Mouse (Mus musculus): ENCODE data around the gene Adamts13. TPM values are rescaled to one million over a fixed set of nuclear protein-coding genes. Genes with fewer than 3 reads are reported as not detected.

The Adamts13 gene
- polyA plus RNA-seq, 1 experiment from 2014 or later = not detected

- Histone ChIP-seq H3K4me1 (replicated peaks; ENCODE audit: control insufficient read depth, insufficient read depth, low read length) (no peaks in the 10 kb centered on the region), H3K9ac (ENCODE audit: low read depth, low read length) (no peak overlapping the region), H3K36me3 (ENCODE audit: control insufficient read depth, insufficient read depth, low read length) (no peaks in the 10 kb centered on the region), H3K27ac (ENCODE audit: low read depth, low read length) (no peak overlapping the region), H3K4me2 (replicated peaks; ENCODE audit: low read depth, low read length) (no peak overlapping the region), H3K9me3 (ENCODE audit: control insufficient read depth, low read length) (no peaks in the 10 kb centered on the region), H3K4me3 (ENCODE audit: low read depth, low read length) (no peak overlapping the region), H3K27me3 (ENCODE audit: control insufficient read depth, insufficient read depth, low read length) (no peaks in the 10 kb centered on the region)
- no peak for DNase-seq (ENCODE audit: low spot score)
- ATAC-seq (ENCODE audit: low FRiP score) = no peak
- WGBS = 52% methylated on average over 4 of the region's 4 CpGs
Measured at GRCm38 (mm10) chr2:27058251-27058650, 85.0 kb downstream of the Adamts13 start.

GRCm38 (mm10) chr2:27058751-27059150 is 85.5 kb downstream of the Adamts13 start:
- H3K4me2 ChIP-seq (replicated peaks; ENCODE audit: low read depth, low read length) = no peak overlapping the region
- ATAC-seq (ENCODE audit: low FRiP score) = no peak
- no peaks in the 10 kb centered on the region for H3K36me3 ChIP-seq (ENCODE audit: control insufficient read depth, insufficient read depth, low read length)
- no peak overlapping the region for H3K27ac ChIP-seq (ENCODE audit: low read depth, low read length)
- no peaks in the 10 kb centered on the region for H3K9me3 ChIP-seq (ENCODE audit: control insufficient read depth, low read length)
- no peak for DNase-seq (ENCODE audit: low spot score)
- 50% methylated on average over 12 of the region's 12 CpGs for WGBS
- H3K4me3 ChIP-seq (ENCODE audit: low read depth, low read length) = no peak overlapping the region
- H3K4me1 ChIP-seq (replicated peaks; ENCODE audit: control insufficient read depth, insufficient read depth, low read length) = no peaks in the 10 kb centered on the region
- H3K27me3 ChIP-seq (ENCODE audit: control insufficient read depth, insufficient read depth, low read length) = no peaks in the 10 kb centered on the region
- no peak overlapping the region for H3K9ac ChIP-seq (ENCODE audit: low read depth, low read length)

GRCm38 (mm10) chr2:27059187-27059586 is 86.0 kb downstream of the Adamts13 start:
- 92% methylated on average over 9 of the region's 9 CpGs for WGBS
- H3K27me3 ChIP-seq (ENCODE audit: control insufficient read depth, insufficient read depth, low read length) = no peaks in the 10 kb centered on the region
- DNase-seq (ENCODE audit: low spot score) = no peak
- H3K9me3 ChIP-seq (ENCODE audit: control insufficient read depth, low read length) = no peaks in the 10 kb centered on the region
- H3K27ac ChIP-seq (ENCODE audit: low read depth, low read length) = no peak overlapping the region
- no peak for ATAC-seq (ENCODE audit: low FRiP score)
- H3K9ac ChIP-seq (ENCODE audit: low read depth, low read length) = no peak overlapping the region
- no peaks in the 10 kb centered on the region for H3K36me3 ChIP-seq (ENCODE audit: control insufficient read depth, insufficient read depth, low read length)
- H3K4me3 ChIP-seq (ENCODE audit: low read depth, low read length) = no peak overlapping the region
- H3K4me2 ChIP-seq (replicated peaks; ENCODE audit: low read depth, low read length) = no peak overlapping the region
- H3K4me1 ChIP-seq (replicated peaks; ENCODE audit: control insufficient read depth, insufficient read depth, low read length) = no peaks in the 10 kb centered on the region

Other genes starting within 250 kb of the Adamts13 start
- gene Abo, start 108.4 kb upstream of the Adamts13 start, polyA plus RNA-seq (2014; fragmentation: Nextera tagmentation; extraction: Ambion mirVana) = not detected in 2 replicates
- 16.7 and 18.4 TPM in 2 replicates for gene Surf6, start 70.5 kb upstream of the Adamts13 start, polyA plus RNA-seq (2014; fragmentation: Nextera tagmentation; extraction: Ambion mirVana)
- gene Med22, start 62.7 kb upstream of the Adamts13 start, polyA plus RNA-seq (2014; fragmentation: Nextera tagmentation; extraction: Ambion mirVana) = 77.3 and 88.9 TPM in 2 replicates
- gene Rpl7a, start 62.7 kb upstream of the Adamts13 start, polyA plus RNA-seq (2014; fragmentation: Nextera tagmentation; extraction: Ambion mirVana) = 627 and 628 TPM in 2 replicates
- 44.6 and 50.7 TPM in 2 replicates for gene Surf2, start 57.0 kb upstream of the Adamts13 start, polyA plus RNA-seq (2014; fragmentation: Nextera tagmentation; extraction: Ambion mirVana)
- gene Surf1, start 56.9 kb upstream of the Adamts13 start, polyA plus RNA-seq (2014; fragmentation: Nextera tagmentation; extraction: Ambion mirVana) = 52.9 and 53.9 TPM in 2 replicates
- gene Surf4, start 39.5 kb upstream of the Adamts13 start, polyA plus RNA-seq (2014; fragmentation: Nextera tagmentation; extraction: Ambion mirVana) = 140 and 143 TPM in 2 replicates
- not detected in 2 replicates for gene Stkld1, start 39.4 kb upstream of the Adamts13 start, polyA plus RNA-seq (2014; fragmentation: Nextera tagmentation; extraction: Ambion mirVana)
- 48.5 and 50.5 TPM in 2 replicates for gene Rexo4, start 9.0 kb upstream of the Adamts13 start, polyA plus RNA-seq (2014; fragmentation: Nextera tagmentation; extraction: Ambion mirVana)
- 91.7 and 98.9 TPM in 2 replicates for gene Cacfd1, start 36.5 kb downstream of the Adamts13 start, polyA plus RNA-seq (2014; fragmentation: Nextera tagmentation; extraction: Ambion mirVana)
- gene Slc2a6, start 54.6 kb downstream of the Adamts13 start, polyA plus RNA-seq (2014; fragmentation: Nextera tagmentation; extraction: Ambion mirVana) = 1.1 and 2.3 TPM in 2 replicates
- gene Mymk, start 98.8 kb downstream of the Adamts13 start, polyA plus RNA-seq (2014; fragmentation: Nextera tagmentation; extraction: Ambion mirVana) = 1.9 and 3.6 TPM in 2 replicates
- 5.6 and 6.2 TPM in 2 replicates for gene Adamtsl2, start 106.0 kb downstream of the Adamts13 start, polyA plus RNA-seq (2014; fragmentation: Nextera tagmentation; extraction: Ambion mirVana)
- gene Fam163b, start 169.1 kb downstream of the Adamts13 start, polyA plus RNA-seq (2014; fragmentation: Nextera tagmentation; extraction: Ambion mirVana) = 0.23 and 0.43 TPM in 2 replicates
- gene Dbh, start 191.8 kb downstream of the Adamts13 start, polyA plus RNA-seq (2014; fragmentation: Nextera tagmentation; extraction: Ambion mirVana) = 2.4 and 2.6 TPM in 2 replicates